Mouse (Mus musculus) liver, postnatal 0 days (tissue): ENCODE measurements around the gene Olfr1219.

ENCODE experiments used
- CTCF ChIP-seq: sonication (generic); IDR thresholded peaks from 2 replicates; pipeline ENCODE4 v1.5.1; 2016; ENCODE audit warnings: antibody characterized with exemption, low read depth
- EP300 ChIP-seq: IDR thresholded peaks from 2 replicates; pipeline ENCODE4 v1.6.1; 2016; ENCODE audit warnings: antibody characterized with exemption, low read depth, mild to moderate bottlenecking

GRCm38 (mm10) chr2:89117183-89117582 is 33.9 kb upstream of the Olfr1219 start, which contains the start of gene Olfr1221:
- no peak for TF ChIP-seq CTCF
- TF ChIP-seq EP300: no peak
